Mouse (Mus musculus) liver, postnatal 0 days (tissue): Measurements from ENCODE around the gene March1.

Source experiments
- CTCF ChIP-seq: sonication (generic); IDR thresholded peaks from 2 replicates; pipeline ENCODE4 v1.5.1; 2016; ENCODE audit warnings: antibody characterized with exemption, low read depth
- EP300 ChIP-seq: IDR thresholded peaks from 2 replicates; pipeline ENCODE4 v1.6.1; 2016; ENCODE audit warnings: antibody characterized with exemption, low read depth, mild to moderate bottlenecking

DNA sequence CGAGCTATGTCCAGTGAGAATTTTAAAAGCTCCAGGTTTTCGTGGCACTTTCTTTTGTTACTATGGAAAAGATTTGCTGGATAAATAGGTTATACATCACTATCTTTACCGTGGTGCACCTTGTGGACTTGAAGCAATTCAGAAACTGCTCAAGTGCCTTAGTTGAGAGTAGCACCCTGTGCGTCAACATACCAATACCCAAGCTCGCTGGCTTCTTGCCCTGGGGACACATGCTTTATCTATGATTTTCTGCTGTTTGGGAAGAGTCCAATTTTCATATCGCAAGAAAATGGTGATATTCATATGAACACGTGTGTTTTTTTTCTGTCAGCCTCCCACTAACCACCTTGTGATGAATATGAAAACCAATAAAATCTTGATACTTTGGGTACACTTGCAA, 1.3 kb downstream of the March1 start:
- TF ChIP-seq CTCF (no peak), EP300 (no peak)
